Mouse (Mus musculus): ENCODE data around the gene Fyco1.
"Not testable (repeated sequence)": the region's sequence is repeated elsewhere in the genome, so short reads cannot be mapped to it uniquely, and the experiment has no call there.

Gene Fyco1

GRCm38 (mm10) chr9:123815444-123815843 is 36.3 kb downstream of the Fyco1 start:
- in situ Hi-C loops (cut with MseI, MboI): no loop called here

- in situ Hi-C loops (cut with MseI, MboI): no loop called here
Measured at GRCm38 (mm10) chr9:123814821-123815220, 36.9 kb downstream of the Fyco1 start.

GRCm38 (mm10) chr9:123814326-123814725 is 37.4 kb downstream of the Fyco1 start:
- in situ Hi-C loops (cut with MseI, MboI): no loop called here

GRCm38 (mm10) chr9:123811831-123812230 is 39.9 kb downstream of the Fyco1 start:
- in situ Hi-C loops (cut with MseI, MboI): no loop called here

- in situ Hi-C loops (cut with MseI, MboI): no loop called here
Measured at GRCm38 (mm10) chr9:123808583-123808982, 43.1 kb downstream of the Fyco1 start.

- in situ Hi-C loops (cut with MseI, MboI): no loop called here
Measured at GRCm38 (mm10) chr9:123806267-123806666, 45.4 kb downstream of the Fyco1 start, which contains the start of gene Cxcr6. Gene Cxcr6 (plus strand): TSS chr9:123806475.

GRCm38 (mm10) chr9:123805241-123805640 is 46.5 kb downstream of the Fyco1 start:
- in situ Hi-C loops (cut with MseI, MboI): no loop called here

GRCm38 (mm10) chr9:123802896-123803295 is 48.8 kb downstream of the Fyco1 start:
- in situ Hi-C loops (cut with MseI, MboI): no loop called here

GRCm38 (mm10) chr9:123802421-123802820 is 49.3 kb downstream of the Fyco1 start:
- in situ Hi-C loops (cut with MseI, MboI): no loop called here

GRCm38 (mm10) chr9:123801527-123801926 is 50.2 kb downstream of the Fyco1 start:
- in situ Hi-C loops (cut with MseI, MboI): no loop called here

- in situ Hi-C loops (cut with MseI, MboI): no loop called here
Measured at GRCm38 (mm10) chr9:123796174-123796573, 55.5 kb downstream of the Fyco1 start.

- in situ Hi-C loops (cut with MseI, MboI): no loop called here
Measured at GRCm38 (mm10) chr9:123788855-123789529, 62.7 kb downstream of the Fyco1 start.

- in situ Hi-C loops (cut with MseI, MboI): not testable (repeated sequence)
Measured at GRCm38 (mm10) chr9:123773299-123773698, 78.4 kb downstream of the Fyco1 start.

GRCm38 (mm10) chr9:123769532-123769931 is 82.2 kb downstream of the Fyco1 start:
- in situ Hi-C loops (cut with MseI, MboI): no loop called here

GRCm38 (mm10) chr9:123768443-123768842 is 83.3 kb downstream of the Fyco1 start:
- in situ Hi-C loops (cut with MseI, MboI): no loop called here

GRCm38 (mm10) chr9:123766996-123767395 is 84.7 kb downstream of the Fyco1 start:
- in situ Hi-C loops (cut with MseI, MboI): no loop called here

- in situ Hi-C loops (cut with MseI, MboI): no loop called here
Measured at GRCm38 (mm10) chr9:123763771-123764170, 87.9 kb downstream of the Fyco1 start.

- in situ Hi-C loops (cut with MseI, MboI): no loop called here
Measured at GRCm38 (mm10) chr9:123762886-123763285, 88.8 kb downstream of the Fyco1 start.

- in situ Hi-C loops (cut with MseI, MboI): no loop called here
Measured at GRCm38 (mm10) chr9:123760806-123761205, 90.9 kb downstream of the Fyco1 start.

GRCm38 (mm10) chr9:123758645-123759044 is 93.1 kb downstream of the Fyco1 start:
- in situ Hi-C loops (cut with MseI, MboI): no loop called here

GRCm38 (mm10) chr9:123758156-123758555 is 93.5 kb downstream of the Fyco1 start:
- in situ Hi-C loops (cut with MseI, MboI): no loop called here

- in situ Hi-C loops (cut with MseI, MboI): no loop called here
Measured at GRCm38 (mm10) chr9:123757326-123757725, 94.4 kb downstream of the Fyco1 start.

- in situ Hi-C loops (cut with MseI, MboI): no loop called here
Measured at GRCm38 (mm10) chr9:123756752-123757151, 94.9 kb downstream of the Fyco1 start.

GRCm38 (mm10) chr9:123754333-123754732 is 97.4 kb downstream of the Fyco1 start:
- in situ Hi-C loops (cut with MseI, MboI): no loop called here

All from mouse trophoblast stem cell (cell line).